ENCODE assay signal across 22 mouse cellular contexts in genomic region chr19:56398528-56398795, GRCm38 (mm10). TPM values are rescaled to one million over a fixed set of nuclear protein-coding genes. Genes with fewer than 3 reads are reported as not detected.
DNase-seq lines count a peak whose midpoint lies in the region; ATAC-seq and TF ChIP-seq lines count a peak whose summit lies in the region.
"Had no signal": no experiment of that assay in that cellular context is flagged by ENCODE, and none has a peak within 500 bp of the region (broad histone marks: within the 10 kb centered on the region; RNA-seq: fewer than 3 reads in every experiment).

No protein-coding gene starts in this region.

- H3K36me3 ChIP-seq in kidney, embryonic 16.5 days (ENCODE audit: insufficient read depth, low read length): 0 out of 2 replicates have a peak, but pooled peaks cover 2% of the 10 kb centered on the region
- no peaks in the 10 kb centered on the region for H3K36me3 ChIP-seq in ES-E14 (ENCODE audit: control insufficient read depth, insufficient read depth, low read length, poor library complexity, severe bottlenecking)
- H3K36me3 ChIP-seq in liver, embryonic 14.5 days (replicated peaks; ENCODE audit: control insufficient read depth, insufficient read depth, low read depth): no peaks in the 10 kb centered on the region
- H3K36me3 ChIP-seq: embryonic facial prominence, embryonic 15.5 days; hindbrain, embryonic 15.5 days; neural tube, embryonic 15.5 days had no signal

- no peak overlapping the region for H3K9ac ChIP-seq in kidney, embryonic 16.5 days (replicated peaks; ENCODE audit: low read length)
- H3K9ac ChIP-seq in ES-E14 (ENCODE audit: insufficient read depth, low read depth, low read length, poor library complexity, severe bottlenecking): no peak overlapping the region
- no peak overlapping the region for H3K9ac ChIP-seq in liver, embryonic 14.5 days (replicated peaks)
- H3K9ac ChIP-seq: hindbrain, embryonic 15.5 days; neural tube, embryonic 15.5 days had no signal

- H3K27me3 ChIP-seq in kidney, embryonic 16.5 days (ENCODE audit: insufficient read depth, low read length): no peaks in the 10 kb centered on the region
- H3K27me3 ChIP-seq in liver, embryonic 14.5 days (ENCODE audit: control insufficient read depth, insufficient read depth, low read length): no peaks in the 10 kb centered on the region

- H3K4me3 ChIP-seq in gastrocnemius, adult 2 months: peak overlapping the region; percentile 71; the same call in 1 of the 2 replicates
- H3K4me3 ChIP-seq in kidney, embryonic 16.5 days (ENCODE audit: low read length): no peak overlapping the region
- no peak overlapping the region for H3K4me3 ChIP-seq in ES-E14 (ENCODE audit: insufficient read depth in 1 of 2, low read depth in 1 of 2, low read length in 2 of 2, poor library complexity in 1 of 2, severe bottlenecking in 1 of 2)
- no peak overlapping the region for H3K4me3 ChIP-seq in liver, embryonic 14.5 days (ENCODE audit: insufficient read depth in 1 of 2, low read depth in 2 of 2, low read length in 2 of 2)

- DNase-seq in gastrocnemius, adult 2 months: no peak
- DNase-seq in gastrocnemius, adult 18-20 months (ENCODE audit: low spot score): no peak
- no peak for DNase-seq in kidney, postnatal 14 days
- DNase-seq in ES-E14 (ENCODE audit: low read depth, low spot score): no peak
- DNase-seq in liver, embryonic 14.5 days (ENCODE audit: low read depth in 3 of 3, low spot score in 3 of 3): no peak
- no peak for DNase-seq in ovary, adult 18-20 months (ENCODE audit: low spot score)
- no peak for DNase-seq in left cerebral cortex, adult 11 months (ENCODE audit: low spot score)
- DNase-seq: adrenal gland, postnatal 36 days; cerebellum, postnatal 25 days; gastrocnemius, postnatal 10 days; kidney, adult 2 months; kidney, postnatal 36 days; layer of hippocampus, adult 9-11 months; lung, adult 2 months; midbrain, embryonic 14.5 days; right cerebral cortex, postnatal 14 days had no signal

- no peaks in the 10 kb centered on the region for H3K9me3 ChIP-seq in kidney, embryonic 16.5 days (ENCODE audit: low read length)
- H3K9me3 ChIP-seq in ES-E14 (ENCODE audit: control insufficient read depth, insufficient read depth, low read depth, low read length): no peaks in the 10 kb centered on the region
- no peaks in the 10 kb centered on the region for H3K9me3 ChIP-seq in liver, embryonic 14.5 days (ENCODE audit: control insufficient read depth, low read length)
- H3K9me3 ChIP-seq: embryonic facial prominence, embryonic 15.5 days; heart, embryonic 10.5 days; hindbrain, embryonic 15.5 days; neural tube, embryonic 15.5 days had no signal

- no peak for TF ChIP-seq EP300 in liver, embryonic 14.5 days (IDR thresholded peaks at IDR 0.05; ENCODE audit: low read depth)

- in situ Hi-C loops in ES-E14 (cut with MboI; ENCODE audit: low sequenced_read_pairs in 2 of 2, unreplicated experiment in 2 of 2): no loop called here

- H3K27ac ChIP-seq in gastrocnemius, adult 2 months: peak overlapping the region; percentile 94; the same call in 1 of the 2 replicates
- no peak overlapping the region for H3K27ac ChIP-seq in kidney, embryonic 16.5 days (ENCODE audit: low read length)
- H3K27ac ChIP-seq in ES-E14 (ENCODE audit: insufficient read depth, low read depth, low read length, poor library complexity, severe bottlenecking): no peak overlapping the region
- H3K27ac ChIP-seq in liver, embryonic 14.5 days: no peak overlapping the region
- H3K27ac ChIP-seq: embryonic facial prominence, embryonic 15.5 days; hindbrain, embryonic 15.5 days; neural tube, embryonic 15.5 days had no signal

- peaks cover 13% of the 10 kb centered on the region; the same call in 1 of the 2 replicates for H3K4me1 ChIP-seq in kidney, embryonic 16.5 days (ENCODE audit: insufficient read depth, low read length)
- peaks cover 0 to 2% of the 10 kb centered on the region in 2 experiments; a peak in 1 of 4 replicates for H3K4me1 ChIP-seq in ES-E14 (ENCODE audit: control insufficient read depth in 2 of 2, insufficient read depth in 2 of 2, low read length in 2 of 2, poor library complexity in 1 of 2)
- peaks cover 20 to 40% of the 10 kb centered on the region in 2 experiments for H3K4me1 ChIP-seq in liver, embryonic 14.5 days (replicated peaks; ENCODE audit: control insufficient read depth in 2 of 2, insufficient read depth in 2 of 2, low read length in 1 of 2)

- 0 out of 2 replicates have a peak overlapping the region, but pooled peaks have one; percentile 93 for H3K4me2 ChIP-seq in kidney, embryonic 16.5 days (replicated peaks; ENCODE audit: low read depth, low read length)
- H3K4me2 ChIP-seq in liver, embryonic 14.5 days (ENCODE audit: low read depth): peak overlapping the region; percentile 96

- intact Hi-C loops in gastrocnemius, adult 2 months (cut with DNase I): no loop called here

- no peak for ATAC-seq in kidney, embryonic 16.5 days (ENCODE audit: low FRiP score, low TSS enrichment)
- ATAC-seq in liver, embryonic 14.5 days (ENCODE audit: insufficient read depth): no peak
- ATAC-seq: CD4-positive, CD25-positive, alpha-beta regulatory T cell, adult 4 months had no signal

- TF ChIP-seq CTCF in gastrocnemius, adult 2 months (IDR thresholded peaks at IDR 0.05): no peak
- no peak for TF ChIP-seq CTCF in liver, embryonic 14.5 days (IDR thresholded peaks at IDR 0.05; ENCODE audit: low read depth)

TF ChIP-seq in ES-E14, 5 proteins besides CTCF, POLR2A, EP300 and RAD21:
- TF ChIP-seq HCFC1 (IDR thresholded peaks at IDR 0.05; ENCODE audit: borderline replicate concordance, insufficient read depth, low read length) (no peak), ZNF384 (IDR thresholded peaks at IDR 0.05; ENCODE audit: low read depth, low read length) (peak; percentile 60; the same call in 1 of the 2 replicates)

RNA-seq across cellular contexts. Expression of gene Casp7, which starts 1.5 kb away (rescaled TPM):
- 1 to 10 TPM; 2.4 to 4.9 TPM for total RNA-seq in gastrocnemius, adult 2 months (2021)
- total RNA-seq in gastrocnemius, adult 18-20 months (2021): 1 to 10 TPM; 3.3 to 3.7 TPM
- 26.6 and 27.2 TPM in 2 replicates for polyA plus RNA-seq in kidney, embryonic 16.5 days (2015; fragmentation: Nextera tagmentation; extraction: Ambion mirVana)
- total RNA-seq in ES-E14 (2012; rRNA removed): 4.9 and 7.1 TPM in 2 replicates
- polyA plus RNA-seq in liver, embryonic 14.5 days (2012; rRNA removed): 6.7 and 9.5 TPM in 2 replicates
- 11.9 and 13.2 TPM in 2 replicates for polyA plus RNA-seq in liver, embryonic 14.5 days (2014; fragmentation: Nextera tagmentation; extraction: Ambion mirVana)

RNA-seq across cellular contexts. Expression of gene Nrap, which starts 8.6 kb away (rescaled TPM):
- 100 to 1,000 TPM; 675 to 914 TPM for total RNA-seq in gastrocnemius, adult 2 months (2021)
- total RNA-seq in gastrocnemius, adult 18-20 months (2021): 1,000 to 10,000 TPM; 1,001 to 1,024 TPM
- 0.36 and 0.37 TPM in 2 replicates for polyA plus RNA-seq in kidney, embryonic 16.5 days (2015; fragmentation: Nextera tagmentation; extraction: Ambion mirVana)
- 0.09 and 0.11 TPM in 2 replicates for total RNA-seq in ES-E14 (2012; rRNA removed)
- 0.06 and 0.10 TPM in 2 replicates for polyA plus RNA-seq in liver, embryonic 14.5 days (2012; rRNA removed)
- 0.05 and 0.06 TPM in 2 replicates for polyA plus RNA-seq in liver, embryonic 14.5 days (2014; fragmentation: Nextera tagmentation; extraction: Ambion mirVana)

Comparison
In these comparisons a context has a peak if more than half of its experiments do, and no peak if none do; other contexts are left out.
1. RNA of gene Nrap, which starts 8.6 kb away (total RNA-seq): 1,001 to 1,024 TPM in gastrocnemius, adult 18-20 months and 675 to 914 TPM in gastrocnemius, adult 2 months; 0.09 to 0.11 TPM in ES-E14; every median in the first group is over 100 times any median in the second.